Mouse (Mus musculus) layer of hippocampus, adult 2 months (tissue): ENCODE data around the gene Apeh. TPM values are rescaled to one million over a fixed set of nuclear protein-coding genes. Genes with fewer than 3 reads are reported as not detected.
A peak's percentile ranks its signal among the peaks of the same experiment; 100 is the strongest.

Experiments used
- DNase-seq, 2 experiments: peaks; one replicate each; pipeline ENCODE4 v3.0.0; 2022; ENCODE audit warnings: low spot score in 2 of 2
- H3K27ac ChIP-seq: fragments of 200-600 bp; 2 replicates; pipeline ENCODE4 v1.8.1; 2022
- H3K4me3 ChIP-seq: fragments of 200-600 bp; 2 replicates; pipeline ENCODE4 v1.8.1; 2022; ENCODE audit warnings: mild to moderate bottlenecking
- CTCF ChIP-seq: fragments of 200-600 bp; conservative IDR thresholded peaks from 2 replicates; pipeline ENCODE4 v1.8.1; 2022; ENCODE audit warnings: antibody characterized with exemption, mild to moderate bottlenecking, moderate library complexity
- total RNA-seq, 2 experiments: library from RNA; stranded (reverse); gene quantifications; 2 replicates each; pipeline ENCODE4 v1.2.3; 2021

Gene Apeh
- total RNA-seq, 2 experiments from 2014 or later = 35.3 to 37.0 TPM

- no peak for TF ChIP-seq CTCF
- no peak overlapping the region for H3K27ac ChIP-seq
- no peak for DNase-seq
- H3K4me3 ChIP-seq = no peak overlapping the region
Measured at GRCm38 (mm10) chr9:108112719-108113340, 18.4 kb upstream of the Apeh start.

GRCm38 (mm10) chr9:108111593-108112121 is 17.3 kb upstream of the Apeh start:
- Histone ChIP-seq H3K4me3 (no peak overlapping the region), H3K27ac (peak overlapping the region; percentile 57)
- no peak for DNase-seq
- TF ChIP-seq CTCF = no peak

GRCm38 (mm10) chr9:108111101-108111592 is 16.7 kb upstream of the Apeh start:
- no peak for DNase-seq
- H3K4me3 ChIP-seq = no peak overlapping the region; the same call in 1 of the 2 replicates
- no peak for TF ChIP-seq CTCF
- H3K27ac ChIP-seq = peak overlapping the region; percentile 57

- DNase-seq = no peak
- no peak overlapping the region for H3K27ac ChIP-seq
- TF ChIP-seq CTCF = no peak
- H3K4me3 ChIP-seq = no peak overlapping the region
Measured at GRCm38 (mm10) chr9:108110160-108110559, 15.8 kb upstream of the Apeh start.

- no peak for DNase-seq
- Histone ChIP-seq H3K4me3 (no peak overlapping the region), H3K27ac (peak overlapping the region; percentile 29; the same call in 1 of the 2 replicates)
- TF ChIP-seq CTCF = no peak
Measured at GRCm38 (mm10) chr9:108107867-108108266, 13.5 kb upstream of the Apeh start.

- Histone ChIP-seq H3K4me3 (no peak overlapping the region), H3K27ac (no peak overlapping the region)
- peak; percentile 47 for TF ChIP-seq CTCF
- DNase-seq = no peak
Measured at GRCm38 (mm10) chr9:108106090-108106489, 11.7 kb upstream of the Apeh start.

GRCm38 (mm10) chr9:108105549-108105863 is 11.1 kb upstream of the Apeh start:
- no peak for TF ChIP-seq CTCF
- no peak overlapping the region for H3K4me3 ChIP-seq
- no peak for DNase-seq
- H3K27ac ChIP-seq = peak overlapping the region; percentile 46

- peak overlapping the region; percentile 46 for H3K27ac ChIP-seq
Measured at GRCm38 (mm10) chr9:108104766-108105548, 10.6 kb upstream of the Apeh start.

GRCm38 (mm10) chr9:108099619-108100018 is 5.2 kb upstream of the Apeh start:
- H3K27ac ChIP-seq = no peak overlapping the region
- H3K4me3 ChIP-seq = no peak overlapping the region
- no peak for TF ChIP-seq CTCF
- no peak for DNase-seq

More at GRCm38 (mm10) chr9:108104766-108105548, 10.6 kb upstream of the Apeh start:
- no peak overlapping the region for H3K4me3 ChIP-seq
- no peak for TF ChIP-seq CTCF
- DNase-seq = no peak

- no peak for TF ChIP-seq CTCF
- no peak overlapping the region for H3K4me3 ChIP-seq
Measured at GRCm38 (mm10) chr9:108095949-108096712, 1.7 kb upstream of the Apeh start.

GRCm38 (mm10) chr9:108095518-108095917 is 1.1 kb upstream of the Apeh start:
- peak overlapping the region; percentile 65 for H3K4me3 ChIP-seq
- DNase-seq = peak in 1 of 2 experiments; percentile 73
- peak; percentile 83 for TF ChIP-seq CTCF
- peak overlapping the region; percentile 86; the same call in 1 of the 2 replicates for H3K27ac ChIP-seq

More at GRCm38 (mm10) chr9:108095949-108096712, 1.7 kb upstream of the Apeh start:
- no peak overlapping the region; the same call in 1 of the 2 replicates for H3K27ac ChIP-seq
- no peak for DNase-seq

GRCm38 (mm10) chr9:108094998-108095411 is 599 bp upstream of the Apeh start:
- Histone ChIP-seq H3K4me3 (peak overlapping the region; percentile 65), H3K27ac (peak overlapping the region; percentile 86)
- TF ChIP-seq CTCF = no peak
- DNase-seq = no peak
